Mouse (Mus musculus): ENCODE measurements around the gene Gm3460. TPM values are rescaled to one million over a fixed set of nuclear protein-coding genes. Genes with fewer than 3 reads are reported as not detected.

Gene Gm3460
- polyA plus RNA-seq (2012; rRNA removed) = 0.71 and 0.80 TPM in 2 replicates

DNA sequence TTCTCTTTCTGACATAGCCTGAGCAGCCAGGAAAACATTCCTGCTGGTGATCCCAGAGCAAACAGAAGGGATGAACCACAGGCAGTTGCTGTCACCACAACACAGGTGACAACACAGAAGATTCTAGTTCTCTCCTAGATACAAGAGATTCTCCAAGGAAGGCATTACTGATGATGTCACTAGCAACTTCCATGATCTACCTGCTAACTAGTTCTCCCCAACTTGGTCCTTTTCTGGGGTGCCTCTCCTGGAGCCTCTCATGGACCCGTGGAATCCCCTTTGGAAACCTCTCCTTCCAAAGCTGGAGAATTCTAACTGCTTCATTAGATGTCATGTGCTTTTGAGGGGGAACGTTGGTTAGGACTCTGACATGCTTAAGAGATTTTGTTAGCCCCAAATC is at the start of gene Gm3460:
Gm3460 (minus strand) TSS at position 101 of the 400 bp plus-strand sequence.

DNA sequence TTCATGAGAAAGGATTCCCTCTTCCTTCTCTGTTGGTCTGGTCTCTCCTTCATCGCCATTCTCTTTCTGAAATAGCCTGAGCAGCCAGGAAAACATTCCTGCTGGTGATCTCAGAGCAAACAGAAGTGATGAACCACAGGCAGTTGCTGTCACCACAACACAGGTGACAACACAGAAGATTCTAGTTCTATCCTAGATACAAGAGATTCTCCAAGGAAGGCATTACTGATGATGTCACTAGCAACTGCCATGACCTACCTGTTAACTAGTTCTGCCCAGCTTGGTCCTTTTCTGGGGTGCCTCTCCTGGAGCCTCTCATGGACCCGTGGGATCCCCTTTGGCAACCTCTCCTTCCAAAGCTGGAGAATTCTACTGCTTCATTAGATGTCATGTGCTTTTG is 31.7 kb downstream of the Gm3460 start, which contains the start of gene Gm3629:
Gm3629 (minus strand) TSS at position 101 of the 400 bp plus-strand sequence.

Other genes with a start within 250 kb of the Gm3460 start
- gene Gm16440, start 232.1 kb downstream of the Gm3460 start, polyA plus RNA-seq (2012; rRNA removed) = not detected in 2 replicates
- gene Gm3591, start 209.9 kb downstream of the Gm3460 start, polyA plus RNA-seq (2012; rRNA removed) = 5.1 and 5.3 TPM in 2 replicates
- gene Gm3594, start 177.8 kb downstream of the Gm3460 start, polyA plus RNA-seq (2012; rRNA removed) = not detected in 2 replicates
- gene Gm8356, start 85.1 kb downstream of the Gm3460 start, polyA plus RNA-seq (2012; rRNA removed) = not detected in 2 replicates
- 0.96 and 1.0 TPM in 2 replicates for gene Gm3629, start 31.8 kb downstream of the Gm3460 start, polyA plus RNA-seq (2012; rRNA removed)
- gene Gm10251, start 61.8 kb upstream of the Gm3460 start, polyA plus RNA-seq (2012; rRNA removed) = not detected in 2 replicates
- gene Gm8050, start 97.8 kb upstream of the Gm3460 start, polyA plus RNA-seq (2012; rRNA removed) = 0.05 TPM in 1 of 2 replicates, not detected in the other
- gene Gm3636, start 119.9 kb upstream of the Gm3460 start, polyA plus RNA-seq (2012; rRNA removed) = 25.1 and 27.1 TPM in 2 replicates
- gene Gm8362, start 152.0 kb upstream of the Gm3460 start, polyA plus RNA-seq (2012; rRNA removed) = 0.04 TPM in 1 of 2 replicates, not detected in the other
- gene Gm3642, start 217.9 kb upstream of the Gm3460 start, polyA plus RNA-seq (2012; rRNA removed) = not detected in 2 replicates

Measured in central nervous system, embryonic 14 days (tissue).